Mouse (Mus musculus): ENCODE measurements at regions not wholly inside any gene's neighbourhood (a gene's known extent, or its start where the extent isn't known, plus 50 kb on each side); places are given as distances from the start of the nearest gene placed in this dataset.

- no peaks in the 10 kb centered on the region for H3K27me3 ChIP-seq (ENCODE audit: control insufficient read depth, insufficient read depth, low read length)
- peak; percentile 59 for DNase-seq (ENCODE audit: low spot score)
- no peak overlapping the region for H3K4me2 ChIP-seq (replicated peaks; ENCODE audit: low read depth, low read length, severe bottlenecking)
- no peak for TF ChIP-seq POLR2A (IDR thresholded peaks at IDR 0.05; ENCODE audit: borderline replicate concordance, extremely low read depth, insufficient read depth, insufficient read length)
- WGBS = 47% methylated on average over 8 of the region's 8 CpGs
- H3K9me3 ChIP-seq (ENCODE audit: control insufficient read depth, low read length) = no peaks in the 10 kb centered on the region
- no peak overlapping the region for H3K4me3 ChIP-seq (replicated peaks; ENCODE audit: low read length)
- no peaks in the 10 kb centered on the region for H3K36me3 ChIP-seq (ENCODE audit: control insufficient read depth, insufficient read depth, low read length)
- H3K4me1 ChIP-seq (ENCODE audit: control insufficient read depth, insufficient read depth, low read length) = no peaks in the 10 kb centered on the region
- H3K9ac ChIP-seq (ENCODE audit: low read depth, low read length, severe bottlenecking) = no peak overlapping the region
- no peak; the same call in 1 of the 2 replicates for ATAC-seq (ENCODE audit: low FRiP score, low read depth)
- H3K27ac ChIP-seq (replicated peaks; ENCODE audit: low read depth, low read length) = no peak overlapping the region
These were observed 249.3 kb upstream of the Stac start for GRCm38 (mm10) chr9:111939271-111940067.

DNA sequence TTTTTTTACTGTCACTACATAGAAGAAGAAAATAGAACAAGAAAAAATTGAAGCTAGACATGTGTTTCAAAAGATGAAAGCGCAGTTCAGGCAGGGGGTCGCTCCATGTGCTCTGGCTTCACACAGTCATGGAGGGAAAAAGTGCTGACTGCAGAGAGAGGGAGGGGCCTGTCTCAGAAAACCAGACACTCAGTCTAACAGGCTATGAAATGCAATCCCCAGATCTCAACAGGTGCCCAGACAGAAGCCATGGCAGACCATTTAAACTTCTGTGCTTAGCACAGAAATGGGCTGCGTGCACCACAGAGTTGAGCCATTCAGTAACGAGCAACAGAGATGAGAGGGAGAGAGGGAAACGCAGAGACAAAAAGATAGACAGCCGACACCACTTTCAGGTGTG lies 242.3 kb upstream of the Stac start:
- peak; percentile 83 for ATAC-seq (ENCODE audit: low FRiP score, low read depth)
- no peak overlapping the region for H3K4me3 ChIP-seq (replicated peaks; ENCODE audit: low read length)

DNA sequence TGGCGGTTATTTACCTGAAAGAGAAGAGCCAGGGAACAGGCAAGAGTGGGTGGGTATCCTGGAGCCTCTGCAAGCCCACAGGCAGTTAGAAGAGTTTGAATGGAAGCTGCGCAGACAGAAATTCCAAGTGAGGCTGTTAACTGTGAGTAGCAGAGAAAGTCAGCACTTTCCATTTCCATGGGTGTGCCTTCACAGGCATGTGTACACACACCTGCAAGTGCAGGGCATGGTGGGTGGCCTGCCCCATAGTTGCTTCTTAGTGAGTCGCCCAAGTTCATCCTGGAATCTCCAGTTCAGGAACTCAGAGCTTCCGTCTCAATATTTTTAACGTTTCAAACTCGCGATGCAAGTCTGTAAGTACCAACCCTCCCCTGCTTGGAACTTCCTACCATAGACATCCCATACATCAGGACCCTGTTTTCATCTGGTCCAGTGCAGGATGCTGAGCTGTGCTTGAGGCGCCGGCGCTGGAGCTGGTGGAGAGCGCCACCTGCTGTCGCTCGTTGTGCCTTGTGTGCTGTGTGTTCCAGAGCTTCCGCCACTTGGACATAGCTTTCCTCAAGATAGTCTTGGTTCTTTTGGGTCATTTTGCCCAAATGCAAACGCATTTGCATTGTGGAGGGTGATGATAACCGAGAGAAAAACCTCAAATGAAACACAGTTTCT lies 228.3 kb upstream of the Stac start:
- DNase-seq (ENCODE audit: low spot score) (peak; percentile 76), ATAC-seq (ENCODE audit: low FRiP score, low read depth) (peak; percentile 83)
- Histone ChIP-seq H3K36me3 (ENCODE audit: control insufficient read depth, insufficient read depth, low read length) (no peaks in the 10 kb centered on the region), H3K27ac (replicated peaks; ENCODE audit: low read depth, low read length) (no peak overlapping the region), H3K4me1 (ENCODE audit: control insufficient read depth, insufficient read depth, low read length) (no peaks in the 10 kb centered on the region), H3K9ac (ENCODE audit: low read depth, low read length, severe bottlenecking) (no peak overlapping the region), H3K4me3 (replicated peaks; ENCODE audit: low read length) (no peak overlapping the region), H3K27me3 (ENCODE audit: control insufficient read depth, insufficient read depth, low read length) (no peaks in the 10 kb centered on the region), H3K9me3 (ENCODE audit: control insufficient read depth, low read length) (no peaks in the 10 kb centered on the region), H3K4me2 (replicated peaks; ENCODE audit: low read depth, low read length, severe bottlenecking) (no peak overlapping the region; the same call in 1 of the 2 replicates)
- TF ChIP-seq POLR2A (IDR thresholded peaks at IDR 0.05; ENCODE audit: borderline replicate concordance, extremely low read depth, insufficient read depth, insufficient read length) = no peak
- 15% methylated on average over 16 of the region's 16 CpGs for WGBS

More for the DNA sequence above, 242.3 kb upstream of the Stac start:
- no peak overlapping the region for H3K27ac ChIP-seq (replicated peaks; ENCODE audit: low read depth, low read length)
- 54% methylated on average over 6 of the region's 6 CpGs for WGBS
- no peaks in the 10 kb centered on the region for H3K9me3 ChIP-seq (ENCODE audit: control insufficient read depth, low read length)
- H3K27me3 ChIP-seq (ENCODE audit: control insufficient read depth, insufficient read depth, low read length) = no peaks in the 10 kb centered on the region
- no peak overlapping the region for H3K4me2 ChIP-seq (replicated peaks; ENCODE audit: low read depth, low read length, severe bottlenecking)
- H3K36me3 ChIP-seq (ENCODE audit: control insufficient read depth, insufficient read depth, low read length) = no peaks in the 10 kb centered on the region
- no peak for TF ChIP-seq POLR2A (IDR thresholded peaks at IDR 0.05; ENCODE audit: borderline replicate concordance, extremely low read depth, insufficient read depth, insufficient read length)
- H3K4me1 ChIP-seq (ENCODE audit: control insufficient read depth, insufficient read depth, low read length) = no peaks in the 10 kb centered on the region
- DNase-seq (ENCODE audit: low spot score) = no peak
- no peak overlapping the region for H3K9ac ChIP-seq (ENCODE audit: low read depth, low read length, severe bottlenecking)

GRCm38 (mm10) chr9:111916684-111917535 lies 226.8 kb upstream of the Stac start:
- ATAC-seq (ENCODE audit: low FRiP score, low read depth) = peak; percentile 41; the same call in 1 of the 2 replicates
- H3K27ac ChIP-seq (replicated peaks; ENCODE audit: low read depth, low read length) = no peak overlapping the region
- DNase-seq (ENCODE audit: low spot score) = peak; percentile 66

DNA sequence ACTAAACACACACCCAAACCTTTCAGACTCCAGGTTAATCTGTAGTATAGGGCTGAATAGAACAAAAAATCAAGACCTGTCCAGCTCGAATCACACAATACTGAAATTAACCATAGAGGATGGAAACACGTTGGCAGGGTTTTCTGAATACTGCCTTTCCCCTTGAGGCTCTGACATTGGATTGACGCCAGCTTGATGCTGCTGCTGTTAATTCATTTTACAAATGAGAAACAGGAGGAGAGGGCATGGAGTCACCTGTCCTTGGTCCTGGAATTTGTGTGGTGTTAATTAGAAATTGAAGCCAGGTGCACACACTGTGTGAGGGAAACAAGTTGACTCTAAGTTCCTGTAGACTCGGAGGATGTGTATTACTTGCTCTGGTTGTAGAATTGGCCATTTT lies 218.7 kb upstream of the Stac start:
- Histone ChIP-seq H3K27ac (replicated peaks; ENCODE audit: low read depth, low read length) (no peak overlapping the region), H3K9me3 (ENCODE audit: control insufficient read depth, low read length) (no peaks in the 10 kb centered on the region), H3K27me3 (ENCODE audit: control insufficient read depth, insufficient read depth, low read length) (no peaks in the 10 kb centered on the region), H3K9ac (ENCODE audit: low read depth, low read length, severe bottlenecking) (no peak overlapping the region), H3K4me2 (replicated peaks; ENCODE audit: low read depth, low read length, severe bottlenecking) (no peak overlapping the region), H3K4me3 (replicated peaks; ENCODE audit: low read length) (no peak overlapping the region), H3K4me1 (ENCODE audit: control insufficient read depth, insufficient read depth, low read length) (no peaks in the 10 kb centered on the region), H3K36me3 (ENCODE audit: control insufficient read depth, insufficient read depth, low read length) (no peaks in the 10 kb centered on the region)
- no peak for ATAC-seq (ENCODE audit: low FRiP score, low read depth)
- TF ChIP-seq POLR2A (IDR thresholded peaks at IDR 0.05; ENCODE audit: borderline replicate concordance, extremely low read depth, insufficient read depth, insufficient read length) = no peak
- WGBS = 16% methylated on average over 4 of the region's 4 CpGs
- no peak for DNase-seq (ENCODE audit: low spot score)

More at GRCm38 (mm10) chr9:111916684-111917535, 226.8 kb upstream of the Stac start:
- Histone ChIP-seq H3K27me3 (ENCODE audit: control insufficient read depth, insufficient read depth, low read length) (no peaks in the 10 kb centered on the region), H3K36me3 (ENCODE audit: control insufficient read depth, insufficient read depth, low read length) (no peaks in the 10 kb centered on the region), H3K4me1 (ENCODE audit: control insufficient read depth, insufficient read depth, low read length) (no peaks in the 10 kb centered on the region), H3K9ac (ENCODE audit: low read depth, low read length, severe bottlenecking) (no peak overlapping the region), H3K9me3 (ENCODE audit: control insufficient read depth, low read length) (no peaks in the 10 kb centered on the region), H3K4me3 (replicated peaks; ENCODE audit: low read length) (no peak overlapping the region), H3K4me2 (replicated peaks; ENCODE audit: low read depth, low read length, severe bottlenecking) (peak overlapping the region; percentile 24; the same call in 1 of the 2 replicates)
- TF ChIP-seq POLR2A (IDR thresholded peaks at IDR 0.05; ENCODE audit: borderline replicate concordance, extremely low read depth, insufficient read depth, insufficient read length) = no peak
- WGBS = 32% methylated on average over 17 of the region's 17 CpGs

Measured in limb, embryonic 14.5 days (tissue).